Mouse (Mus musculus) olfactory bulb, adult 2 months (tissue): ENCODE measurements around the gene Gm49388.

Experiments
- CTCF ChIP-seq: fragments of 200-500 bp; IDR thresholded peaks from 2 replicates; pipeline ENCODE4 v1.5.1; 2012; ENCODE audit warnings: low read depth, mild to moderate bottlenecking, low read length, moderate library complexity; ENCODE audit not compliant: insufficient read depth
- POLR2A ChIP-seq: fragments of 200-500 bp; IDR thresholded peaks from 2 replicates; pipeline ENCODE4 v1.6.1; 2012; ENCODE audit warnings: mild to moderate bottlenecking, low read depth, low read length, moderate library complexity; ENCODE audit not compliant: insufficient read depth

DNA sequence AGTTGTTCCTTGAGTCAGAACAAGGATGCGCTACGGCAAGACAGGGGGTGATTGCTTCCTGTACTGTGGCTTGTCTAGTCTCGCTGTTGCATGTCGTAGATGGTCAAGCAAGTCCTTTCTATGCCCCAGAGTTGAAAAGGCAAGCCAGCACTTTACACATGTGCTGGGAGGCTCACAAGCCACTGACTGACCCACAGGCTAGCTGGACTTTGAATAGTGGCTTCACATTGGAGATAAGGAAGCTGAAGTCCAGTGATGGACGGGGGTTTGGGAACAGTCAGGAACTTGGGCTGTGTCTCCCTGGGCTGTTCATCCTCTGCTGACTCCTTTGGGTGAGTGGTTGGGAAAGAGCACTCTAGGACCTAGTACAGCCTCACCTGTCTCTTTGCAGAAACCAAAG lies 33.8 kb upstream of the Gm49388 start:
- TF ChIP-seq CTCF = no peak
- no peak for TF ChIP-seq POLR2A
